Mouse (Mus musculus) heart, embryonic 12.5 days (tissue): ENCODE results near the gene Dstyk. TPM values are rescaled to one million over a fixed set of nuclear protein-coding genes. Genes with fewer than 3 reads are reported as not detected.

Experiments
- ATAC-seq: fragments of 200-750 bp; cut with Nextera tagmentation; 2 replicates; pipeline ENCODE4 v1.8.0; 2017; ENCODE audit warnings: moderate TSS enrichment, moderate library complexity; ENCODE audit not compliant: insufficient number of reproducible peaks, low FRiP score
- H3K27ac ChIP-seq: fragments of 300-500 bp; sonication (generic); 2 replicates; pipeline ENCODE4 v1.5.1; 2016; ENCODE audit warnings: mild to moderate bottlenecking, moderate library complexity; ENCODE audit not compliant: poor library complexity, severe bottlenecking
- H3K27me3 ChIP-seq: fragments of 300-500 bp; sonication (generic); replicated peaks from 2 replicates; pipeline ENCODE4 v1.6.1; 2016; ENCODE audit warnings: mild to moderate bottlenecking, moderate library complexity
- H3K36me3 ChIP-seq: fragments of 300-500 bp; sonication (generic); 2 replicates; pipeline ENCODE4 v1.6.1; 2016; ENCODE audit warnings: mild to moderate bottlenecking, moderate library complexity
- H3K4me1 ChIP-seq: fragments of 300-500 bp; sonication (generic); replicated peaks from 2 replicates; pipeline ENCODE4 v1.6.1; 2016; ENCODE audit warnings: mild to moderate bottlenecking
- H3K4me2 ChIP-seq: fragments of 300-500 bp; sonication (generic); 2 replicates; pipeline ENCODE4 v1.6.1; 2016; ENCODE audit warnings: mild to moderate bottlenecking, moderate library complexity
- H3K4me3 ChIP-seq: fragments of 300-500 bp; sonication (generic); 2 replicates; pipeline ENCODE4 v1.5.1; 2016; ENCODE audit warnings: mild to moderate bottlenecking
- H3K9ac ChIP-seq: fragments of 300-500 bp; sonication (generic); 2 replicates; pipeline ENCODE4 v1.6.1; 2016; ENCODE audit warnings: mild to moderate bottlenecking, moderate library complexity
- H3K9me3 ChIP-seq: fragments of 300-500 bp; sonication (generic); replicated peaks from 2 replicates; pipeline ENCODE4 v1.6.1; 2016; ENCODE audit warnings: mild to moderate bottlenecking, moderate library complexity
- WGBS: fragments of 180-500 bp; shearing (Covaris S2); methylation state at CpG from one replicate; pipeline ENCODE4 v1.1.7; 2016; 5-methylcytosine and 5-hydroxymethylcytosine counted together
- polyA plus RNA-seq: library from polyadenylated mRNA; unstranded; fragments of >200 nt; fragmentation: Nextera tagmentation; extraction: Ambion mirVana; gene quantifications from 2 replicates; pipeline ENCODE4 v1.2.1, GENCODE M21; 2016

Gene Dstyk
- polyA plus RNA-seq: 13.6 and 14.2 TPM in 2 replicates

DNA sequence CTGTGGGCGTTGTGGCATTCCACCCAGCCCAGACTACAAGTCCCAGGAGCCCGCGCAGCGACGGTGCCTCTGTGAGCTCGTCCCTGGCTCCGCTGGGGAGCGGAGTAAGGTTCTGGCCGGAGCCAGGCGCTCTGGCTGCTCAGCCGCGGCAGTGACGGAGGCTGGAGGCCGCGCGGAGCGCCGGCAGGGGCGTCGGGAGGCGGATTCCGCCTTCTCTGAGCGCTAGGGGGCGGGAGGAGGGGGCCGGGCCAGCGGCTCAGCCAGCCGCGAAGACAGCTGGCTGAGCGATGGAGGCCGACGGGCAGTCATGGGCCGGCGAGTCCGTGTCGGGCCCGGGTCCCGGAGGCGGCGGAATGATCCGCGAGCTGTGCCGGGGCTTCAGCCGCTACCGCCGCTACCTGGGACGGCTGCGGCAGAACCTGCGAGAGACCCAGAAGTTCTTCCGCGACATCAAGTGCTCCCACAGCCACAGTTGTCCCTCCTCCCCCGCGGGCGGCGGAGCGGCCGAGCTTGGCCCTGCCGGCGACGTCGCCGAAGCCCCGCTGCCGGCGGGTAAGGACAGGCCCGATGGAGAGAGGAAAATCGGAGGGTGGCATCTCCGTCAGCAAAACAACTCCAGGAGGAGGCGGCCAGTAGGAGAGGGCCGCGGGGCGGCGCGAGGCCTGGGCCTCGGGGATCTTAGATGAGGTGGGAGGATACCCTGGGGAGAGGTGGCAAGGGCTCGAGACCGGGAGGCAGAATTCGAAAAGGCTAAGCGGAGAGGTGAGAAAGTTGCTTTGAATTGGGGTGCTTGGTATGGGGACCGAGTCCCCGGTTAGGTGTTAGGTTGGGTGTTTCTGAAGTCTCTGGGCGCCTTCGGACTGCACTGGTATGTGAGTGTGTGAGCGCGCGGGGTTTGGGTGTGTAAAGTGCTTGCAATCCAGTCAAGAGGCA, at the start of gene Dstyk:
Dstyk (plus strand) TSS at position 237 of the 933 bp plus-strand sequence.
- Histone ChIP-seq H3K4me2 (peak within 1 kb of the TSS; percentile 76), H3K4me1 (peaks cover 12% of the 10 kb centered on the region), H3K9me3 (no peaks in the 10 kb centered on the region), H3K9ac (peak within 1 kb of the TSS; percentile 86), H3K4me3 (peak within 1 kb of the TSS; percentile 77), H3K36me3 (0 out of 2 replicates have a peak, but pooled peaks cover 1% of the 10 kb centered on the region), H3K27ac (peak within 1 kb of the TSS; percentile 93), H3K27me3 (no peaks in the 10 kb centered on the region)
- peak; percentile 96 for ATAC-seq
- WGBS: under 1% methylated on average over 85 of the region's 85 CpGs

DNA sequence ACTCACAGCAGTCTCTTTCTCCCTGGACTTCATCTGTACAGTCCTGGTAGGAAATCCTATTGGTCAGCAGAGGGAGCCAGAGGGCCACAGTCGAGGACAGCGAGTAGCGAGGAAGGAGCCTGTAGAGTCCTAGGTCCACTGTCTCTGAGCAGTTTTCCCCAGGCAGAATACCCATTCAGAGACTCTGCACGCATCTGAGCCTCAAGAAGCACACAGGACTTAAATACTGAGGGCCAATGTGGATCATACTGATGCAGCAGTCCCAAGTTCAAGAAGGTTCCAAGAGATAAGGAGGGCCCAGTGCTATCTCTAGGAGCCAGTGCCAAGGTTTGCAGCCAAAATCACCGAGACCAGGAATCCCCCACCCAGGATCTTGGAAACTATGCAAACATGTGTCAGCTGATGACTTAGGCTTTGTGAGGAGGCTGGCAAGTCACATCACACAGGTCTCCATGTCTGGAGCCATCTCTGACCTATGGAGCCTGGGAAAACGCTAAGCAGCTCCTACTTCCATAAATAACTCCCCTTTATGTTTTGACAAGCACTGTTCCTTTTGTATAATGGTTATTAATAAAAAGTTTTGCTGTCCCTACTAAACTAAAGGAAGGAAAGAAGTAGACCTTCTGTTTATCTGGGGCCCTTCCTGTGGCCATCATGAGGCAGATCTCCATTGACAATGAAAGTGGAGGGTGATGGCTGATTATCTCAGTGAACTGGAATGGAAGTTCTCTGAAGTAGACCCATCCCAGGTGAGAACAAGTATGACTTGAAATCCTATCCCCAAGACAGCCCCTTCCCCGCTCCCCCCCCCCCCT, 49.5 kb upstream of the Dstyk start:
- Histone ChIP-seq H3K4me3 (peak overlapping the region; percentile 32), H3K9me3 (no peaks in the 10 kb centered on the region), H3K36me3 (peaks cover 7% of the 10 kb centered on the region), H3K9ac (peak overlapping the region; percentile 44; the same call in 1 of the 2 replicates), H3K4me1 (peaks cover 62% of the 10 kb centered on the region), H3K4me2 (no peak overlapping the region; the same call in 1 of the 2 replicates), H3K27me3 (no peaks in the 10 kb centered on the region), H3K27ac (peak overlapping the region; percentile 67)
- peak; percentile 89 for ATAC-seq
- 22% methylated on average over 7 of the region's 7 CpGs for WGBS

GRCm38 (mm10) chr1:132370681-132371173, 46.6 kb upstream of the Dstyk start:
- Histone ChIP-seq H3K9ac (no peak overlapping the region), H3K9me3 (no peaks in the 10 kb centered on the region), H3K27me3 (no peaks in the 10 kb centered on the region), H3K4me1 (peaks cover 67% of the 10 kb centered on the region), H3K27ac (peak overlapping the region; percentile 10; the same call in 1 of the 2 replicates), H3K4me2 (no peak overlapping the region), H3K4me3 (no peak overlapping the region), H3K36me3 (peaks cover 5% of the 10 kb centered on the region; the same call in 1 of the 2 replicates)
- 69% methylated on average over 9 of the region's 9 CpGs for WGBS
- ATAC-seq: no peak

DNA sequence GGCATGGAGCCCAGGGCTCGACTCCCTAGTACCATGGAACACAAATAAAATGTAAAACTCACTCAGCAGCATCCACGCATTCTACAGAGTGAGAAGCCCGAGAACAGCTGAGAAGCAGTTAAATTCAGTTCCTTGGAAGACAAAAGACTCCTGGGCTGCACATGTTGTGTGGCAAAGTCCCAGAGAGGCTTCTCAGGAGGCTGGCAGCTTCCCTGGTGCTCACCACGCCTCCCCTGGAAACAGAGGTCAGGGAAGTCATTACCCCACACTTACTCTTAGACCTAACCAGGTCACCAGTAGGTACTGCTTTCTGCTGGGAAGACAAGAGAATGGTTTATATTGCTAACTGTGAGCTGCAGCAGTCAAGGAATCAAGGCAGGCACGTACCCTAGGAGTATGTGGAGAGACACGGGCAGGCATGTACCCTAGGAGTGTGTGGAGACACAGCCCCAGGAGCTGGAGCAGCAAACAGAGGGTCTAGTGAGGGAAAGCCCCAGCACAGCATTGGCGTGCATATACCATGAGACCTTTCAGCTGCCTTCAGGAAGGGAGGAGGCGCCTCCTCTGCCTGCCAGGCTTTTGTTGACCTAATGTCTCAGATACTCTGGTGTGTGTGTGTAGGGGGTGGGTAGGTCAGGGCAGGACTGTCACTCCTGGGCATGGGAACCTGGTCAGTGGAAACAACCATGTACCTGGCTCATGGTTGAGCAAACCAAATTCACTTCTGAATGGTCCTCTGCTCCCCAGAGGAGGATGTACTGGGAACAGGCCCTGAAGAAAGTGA, 45.9 kb upstream of the Dstyk start:
- Histone ChIP-seq H3K4me3 (no peak overlapping the region), H3K9me3 (no peaks in the 10 kb centered on the region), H3K4me1 (peaks cover 75% of the 10 kb centered on the region), H3K27me3 (no peaks in the 10 kb centered on the region), H3K9ac (no peak overlapping the region), H3K27ac (peak overlapping the region; percentile 10; the same call in 1 of the 2 replicates), H3K4me2 (no peak overlapping the region), H3K36me3 (0 out of 2 replicates have a peak, but pooled peaks cover 2% of the 10 kb centered on the region)
- ATAC-seq: peak; percentile 30; the same call in 1 of the 2 replicates
- WGBS: 71% methylated on average over 8 of the region's 8 CpGs

DNA sequence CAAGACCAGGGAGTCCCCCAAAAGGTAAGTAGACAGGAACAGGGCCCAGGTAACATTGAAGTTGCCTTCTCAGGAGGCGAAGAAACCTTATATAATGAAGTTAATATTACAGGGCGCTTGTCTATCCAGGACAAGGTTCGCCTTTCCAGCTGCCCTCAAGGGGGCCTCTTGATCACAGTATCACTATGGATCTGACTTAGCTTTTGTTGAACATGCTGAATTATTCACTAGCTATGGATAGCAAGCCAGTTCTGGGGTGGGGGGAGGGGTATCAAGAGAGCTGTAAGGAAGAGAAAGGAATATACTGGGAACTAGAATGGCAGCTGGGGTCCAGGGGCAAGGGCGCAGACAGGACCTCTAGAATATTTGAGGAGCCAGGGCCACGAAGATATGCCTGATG, 45.0 kb upstream of the Dstyk start:
- WGBS: 87% methylated on average over 5 of the region's 5 CpGs
- Histone ChIP-seq H3K4me2 (no peak overlapping the region), H3K9ac (peak overlapping the region; percentile 0; the same call in 1 of the 2 replicates)

DNA sequence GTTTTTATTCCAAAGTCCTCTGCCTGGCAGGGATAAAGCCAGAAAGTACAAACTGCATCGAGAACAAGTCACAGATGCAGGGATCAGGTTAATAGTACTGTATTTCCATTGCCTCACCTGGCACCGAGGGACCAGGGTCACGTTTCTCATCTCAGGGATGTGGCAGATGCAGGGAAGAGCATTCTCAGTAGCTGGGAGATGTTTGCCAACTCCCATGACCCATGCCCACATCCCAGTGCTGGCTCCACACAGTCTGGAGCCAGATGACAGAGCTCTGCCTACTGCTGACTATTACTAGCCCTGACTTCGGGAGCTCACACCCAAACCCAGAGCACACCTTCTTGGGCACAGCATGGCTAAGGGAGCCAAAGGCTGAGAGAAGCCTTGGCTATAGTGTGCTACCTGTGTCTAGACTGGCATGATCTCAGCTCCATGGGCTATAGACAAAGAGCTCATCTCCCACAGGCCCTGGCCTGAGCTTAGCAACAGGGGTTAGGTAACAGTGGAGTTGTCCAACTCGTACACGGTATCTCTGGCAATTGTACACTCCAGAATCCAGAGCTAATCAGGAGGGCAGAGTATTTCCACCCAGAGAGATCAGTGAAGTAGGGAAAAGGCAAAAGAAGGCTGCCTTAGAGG, 44.3 kb upstream of the Dstyk start:
- H3K36me3 ChIP-seq: 0 out of 2 replicates have a peak, but pooled peaks cover 2% of the 10 kb centered on the region
- WGBS: 75% methylated on average over 6 of the region's 6 CpGs
- H3K27ac ChIP-seq: no peak overlapping the region; the same call in 1 of the 2 replicates
- H3K4me1 ChIP-seq: peaks cover 80% of the 10 kb centered on the region
- no peaks in the 10 kb centered on the region for H3K27me3 ChIP-seq
- peak overlapping the region; percentile 26; the same call in 1 of the 2 replicates for H3K9ac ChIP-seq
- no peaks in the 10 kb centered on the region for H3K9me3 ChIP-seq
- no peak overlapping the region for H3K4me3 ChIP-seq
- H3K4me2 ChIP-seq: peak overlapping the region; percentile 36
- no peak for ATAC-seq

More for the DNA sequence above, 45.0 kb upstream of the Dstyk start:
- Histone ChIP-seq H3K4me3 (no peak overlapping the region), H3K4me1 (peaks cover 82% of the 10 kb centered on the region), H3K27ac (peak overlapping the region; percentile 10; the same call in 1 of the 2 replicates), H3K36me3 (0 out of 2 replicates have a peak, but pooled peaks cover 2% of the 10 kb centered on the region), H3K9me3 (no peaks in the 10 kb centered on the region), H3K27me3 (no peaks in the 10 kb centered on the region)
- no peak for ATAC-seq

- Histone ChIP-seq H3K4me2 (peak overlapping the region; percentile 36), H3K36me3 (peaks cover 6% of the 10 kb centered on the region), H3K27me3 (no peaks in the 10 kb centered on the region), H3K4me3 (no peak overlapping the region), H3K4me1 (peaks cover 76% of the 10 kb centered on the region), H3K9ac (peak overlapping the region; percentile 26; the same call in 1 of the 2 replicates), H3K27ac (peak overlapping the region; percentile 83), H3K9me3 (no peaks in the 10 kb centered on the region)
- ATAC-seq: peak; percentile 86
- 20% methylated on average over 5 of the region's 5 CpGs for WGBS
Observed at GRCm38 (mm10) chr1:132374140-132374872, 43.0 kb upstream of the Dstyk start.

DNA sequence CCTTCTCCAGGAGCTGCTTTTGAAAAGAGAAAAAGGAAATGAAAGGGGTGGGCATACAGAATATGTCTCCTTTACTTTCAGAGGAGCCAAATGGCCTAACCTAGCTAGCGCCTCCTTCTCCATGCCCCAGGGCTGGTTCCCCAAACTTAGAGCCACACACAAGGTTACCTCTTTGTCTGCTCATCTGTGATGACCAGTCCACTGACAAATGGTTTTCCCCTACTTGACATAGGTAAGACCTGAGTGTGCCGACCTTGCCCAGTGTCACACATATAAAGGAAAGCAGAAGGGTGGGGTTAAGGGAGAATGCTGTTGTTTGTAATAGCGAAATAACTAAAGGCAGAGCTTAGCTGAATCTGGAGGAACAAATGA, 42.5 kb upstream of the Dstyk start:
- no peak for ATAC-seq
- Histone ChIP-seq H3K9me3 (no peaks in the 10 kb centered on the region), H3K4me1 (peaks cover 76% of the 10 kb centered on the region), H3K4me2 (peak overlapping the region; percentile 30), H3K27ac (peak overlapping the region; percentile 83), H3K4me3 (no peak overlapping the region), H3K36me3 (peaks cover 11% of the 10 kb centered on the region), H3K9ac (no peak overlapping the region), H3K27me3 (no peaks in the 10 kb centered on the region)
- 73% methylated on average over 3 of the region's 3 CpGs for WGBS

GRCm38 (mm10) chr1:132375256-132375655, 42.1 kb upstream of the Dstyk start:
- Histone ChIP-seq H3K27me3 (no peaks in the 10 kb centered on the region), H3K4me2 (peak overlapping the region; percentile 30), H3K9ac (no peak overlapping the region), H3K4me3 (no peak overlapping the region), H3K9me3 (no peaks in the 10 kb centered on the region), H3K27ac (peak overlapping the region; percentile 83), H3K36me3 (peaks cover 15% of the 10 kb centered on the region), H3K4me1 (peaks cover 73% of the 10 kb centered on the region)
- WGBS: 31% methylated on average over 4 of the region's 4 CpGs
- no peak for ATAC-seq
